15 mouse cellular contexts compared by ENCODE assay signal in the genomic region with DNA sequence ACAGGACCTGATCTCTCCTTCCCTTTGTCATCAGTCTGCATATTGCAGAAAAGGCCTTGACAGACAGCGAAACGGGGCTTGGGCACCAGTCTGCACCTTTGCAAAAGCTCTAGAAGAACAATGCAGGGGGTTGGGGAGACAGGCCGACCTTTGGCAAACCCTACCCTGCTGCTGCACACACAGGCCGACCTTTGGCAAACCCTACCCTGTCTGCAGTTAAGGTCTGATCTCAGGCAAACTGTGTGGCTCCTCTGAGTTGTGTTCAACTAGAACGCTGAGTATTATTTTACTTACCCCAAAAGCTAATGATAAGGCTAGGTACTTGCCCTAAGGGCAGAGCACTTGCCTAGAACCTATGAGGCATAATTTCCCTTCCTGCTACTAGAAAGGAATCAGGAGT.
"Had no signal": no experiment of that assay in that cellular context is flagged by ENCODE, and none has a peak within 500 bp of the region (broad histone marks: within the 10 kb centered on the region; RNA-seq: fewer than 3 reads in every experiment).

No protein-coding gene starts in this region.

- H3K4me3 ChIP-seq: midbrain, embryonic 13.5 days; myocyte; neural tube, embryonic 12.5 days had no signal

- H3K36me3 ChIP-seq: midbrain, embryonic 13.5 days; neural tube, embryonic 12.5 days had no signal

- H3K9me3 ChIP-seq: midbrain, embryonic 13.5 days; neural tube, embryonic 12.5 days had no signal

- H3K4me2 ChIP-seq: midbrain, embryonic 13.5 days; neural tube, embryonic 12.5 days had no signal

- H3K9ac ChIP-seq: liver, embryonic 14.5 days; midbrain, embryonic 13.5 days; neural tube, embryonic 12.5 days had no signal

- ATAC-seq: lung, postnatal 0 days; midbrain, embryonic 13.5 days had no signal

- H3K4me1 ChIP-seq: midbrain, embryonic 13.5 days; neural tube, embryonic 12.5 days had no signal

- H3K27ac ChIP-seq: liver, embryonic 14.5 days; midbrain, embryonic 13.5 days; neural tube, embryonic 12.5 days had no signal

- DNase-seq: kidney, adult 8-10 months; kidney, postnatal 25 days; layer of hippocampus, adult 9-11 months; layer of hippocampus, postnatal 36 days; lung, adult 2 months; lung, postnatal 36 days; retina, postnatal 1 day; right cerebral cortex, postnatal 4 days; thymus, adult 18-20 months; thymus, postnatal 14 days had no signal

- H3K27me3 ChIP-seq: midbrain, embryonic 13.5 days; neural tube, embryonic 12.5 days had no signal
